Mouse (Mus musculus) ES-E14 (cell line): Measurements from ENCODE around the gene Plgrkt. TPM values are rescaled to one million over a fixed set of nuclear protein-coding genes. Genes with fewer than 3 reads are reported as not detected.

ENCODE experiments used
- DNase-seq: peaks from one replicate; pipeline ENCODE4 v3.0.0-alpha.2; 2013; ENCODE audit warnings: low read depth, low spot score
- H3K27ac ChIP-seq: 2 replicates; pipeline ENCODE4 v1.5.1; 2012; ENCODE audit warnings: low read depth, mild to moderate bottlenecking, low read length, moderate library complexity, mixed read lengths; ENCODE audit not compliant: poor library complexity, insufficient read depth, severe bottlenecking
- H3K36me3 ChIP-seq: 2 replicates; pipeline ENCODE4 v1.6.1; 2012; ENCODE audit warnings: mild to moderate bottlenecking, low read length, moderate library complexity, mixed read lengths; ENCODE audit not compliant: control insufficient read depth, poor library complexity, insufficient read depth, severe bottlenecking
- H3K4me1 ChIP-seq, 2 experiments: fragments of 150-350 bp in 1 of 2; sonication (generic) in 1 of 2; 2 replicates each; pipeline ENCODE4 v1.6.1; 2012; ENCODE audit warnings: low read length in 2 of 2, mild to moderate bottlenecking in 1 of 2, mixed read lengths in 1 of 2; ENCODE audit not compliant: control insufficient read depth in 2 of 2, insufficient read depth in 2 of 2, poor library complexity in 1 of 2
- H3K4me3 ChIP-seq, 2 experiments: fragments of 150-350 bp in 1 of 2; sonication (generic) in 1 of 2; 2 replicates each; pipeline ENCODE4 v1.5.1; 2012; ENCODE audit warnings: low read length in 2 of 2, low read depth in 1 of 2, mild to moderate bottlenecking in 1 of 2, mixed read lengths in 1 of 2; ENCODE audit not compliant: insufficient read depth in 1 of 2, poor library complexity in 1 of 2, severe bottlenecking in 1 of 2
- H3K9ac ChIP-seq: 2 replicates; pipeline ENCODE4 v1.6.1; 2012; ENCODE audit warnings: low read depth, mild to moderate bottlenecking, low read length, mixed read lengths; ENCODE audit not compliant: poor library complexity, insufficient read depth, severe bottlenecking
- H3K9me3 ChIP-seq: fragments of 150-350 bp; sonication (generic); 2 replicates; pipeline ENCODE4 v1.6.1; 2012; ENCODE audit warnings: low read depth, mild to moderate bottlenecking, low read length; ENCODE audit not compliant: control insufficient read depth, insufficient read depth
- CHD2 ChIP-seq: IDR thresholded peaks from 2 replicates; pipeline ENCODE4 v1.6.1; 2014; ENCODE audit warnings: mild to moderate bottlenecking, low read depth, low read length, inconsistent platforms
- HCFC1 ChIP-seq: IDR thresholded peaks from 2 replicates; pipeline ENCODE4 v1.6.1; 2012; ENCODE audit warnings: low read length, inconsistent platforms, borderline replicate concordance; ENCODE audit not compliant: insufficient read depth
- MAFK ChIP-seq: IDR thresholded peaks from 2 replicates; pipeline ENCODE4 v1.6.1; 2014; ENCODE audit warnings: mild to moderate bottlenecking, low read depth, low read length, inconsistent platforms; ENCODE audit not compliant: insufficient read depth
- ZC3H11A ChIP-seq: IDR thresholded peaks from 2 replicates; pipeline ENCODE4 v1.6.1; 2012; ENCODE audit warnings: low read depth, mild to moderate bottlenecking, inconsistent platforms, low read length, borderline replicate concordance
- ZNF384 ChIP-seq: IDR thresholded peaks from 2 replicates; pipeline ENCODE4 v1.6.1; 2012; ENCODE audit warnings: low read depth, low read length, inconsistent platforms
- in situ Hi-C, 2 experiments: fragments of 600-800 bp; cut with MboI; formaldehyde crosslinking; loops; one replicate each; pipeline ENCODE4 v1.15.1; 2025; ENCODE audit warnings: low sequenced_read_pairs in 2 of 2, inconsistent platforms in 1 of 2; ENCODE audit not compliant: unreplicated experiment in 2 of 2
- total RNA-seq: library from RNA; depleted of rRNA; stranded (reverse); fragments of 300-350 nt; gene quantifications from 2 replicates; pipeline ENCODE4 v1.2.3, GENCODE M21; 2012

Gene Plgrkt
- total RNA-seq, 1 experiment = 15.7 TPM

DNA sequence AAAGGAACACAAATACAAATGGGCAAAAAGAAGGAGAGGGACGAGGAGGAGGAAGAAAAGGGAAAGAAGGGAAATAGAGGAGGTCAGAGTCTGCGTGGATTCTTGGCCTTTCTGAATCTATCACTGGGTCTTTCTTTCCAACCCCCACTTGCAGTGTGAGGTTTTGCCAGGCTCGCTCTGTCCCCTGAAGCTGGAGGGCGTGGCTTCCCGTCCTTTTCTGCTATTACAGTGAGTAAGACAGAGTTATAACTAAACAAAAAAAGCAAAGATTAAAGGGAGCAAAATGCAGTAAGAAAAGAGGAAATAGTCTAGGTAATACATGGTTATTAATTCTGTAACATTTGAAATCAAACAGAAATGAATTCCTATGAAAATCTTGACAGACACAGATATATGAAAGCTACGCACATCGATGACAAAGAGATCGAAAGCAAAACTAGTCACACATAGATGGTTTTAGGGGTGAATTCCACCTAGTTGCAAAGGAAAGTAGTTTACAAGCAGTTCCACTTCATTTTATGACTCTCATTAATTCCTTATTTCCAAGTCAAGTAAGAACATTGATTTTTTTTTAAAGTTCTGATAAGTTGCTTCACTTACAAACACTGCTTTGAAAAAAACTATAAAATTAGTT is 43.7 kb downstream of the Plgrkt start:
- Histone ChIP-seq H3K4me1 (peaks cover 2 to 4% of the 10 kb centered on the region in 2 experiments; a peak in 1 of 4 replicates), H3K27ac (no peak overlapping the region), H3K4me3 (no peak overlapping the region), H3K36me3 (no peaks in the 10 kb centered on the region), H3K9ac (no peak overlapping the region), H3K9me3 (no peaks in the 10 kb centered on the region)
- DNase-seq = no peak
- no peak for TF ChIP-seq CHD2
- in situ Hi-C loops = no loop called here

DNA sequence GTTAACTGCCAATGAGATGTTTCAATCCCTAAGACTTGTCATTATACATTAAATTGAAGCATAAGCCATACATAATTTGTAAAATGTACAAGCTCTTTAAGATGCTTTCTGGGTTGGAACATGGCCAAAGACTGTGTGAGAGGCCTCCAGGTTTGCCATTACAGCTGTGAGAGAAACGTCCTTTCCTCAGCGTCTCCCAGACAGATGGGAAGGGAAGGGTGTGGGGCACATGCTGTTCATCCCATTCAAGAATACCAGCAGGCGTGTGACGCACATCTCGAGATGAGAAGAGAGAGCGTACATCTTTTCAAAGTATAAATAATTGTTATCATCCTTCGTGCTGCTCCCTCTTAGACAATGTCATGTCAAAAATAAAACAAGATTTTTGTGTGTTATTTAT is 54.5 kb downstream of the Plgrkt start:
- DNase-seq = no peak
- in situ Hi-C loops = no loop called here
- Histone ChIP-seq H3K27ac (no peak overlapping the region), H3K9me3 (no peaks in the 10 kb centered on the region), H3K9ac (no peak overlapping the region), H3K4me1 (no peaks in the 10 kb centered on the region), H3K36me3 (no peaks in the 10 kb centered on the region), H3K4me3 (no peak overlapping the region)
- TF ChIP-seq ZNF384 (no peak), MAFK (no peak), CHD2 (no peak), ZC3H11A (no peak), HCFC1 (no peak)

DNA sequence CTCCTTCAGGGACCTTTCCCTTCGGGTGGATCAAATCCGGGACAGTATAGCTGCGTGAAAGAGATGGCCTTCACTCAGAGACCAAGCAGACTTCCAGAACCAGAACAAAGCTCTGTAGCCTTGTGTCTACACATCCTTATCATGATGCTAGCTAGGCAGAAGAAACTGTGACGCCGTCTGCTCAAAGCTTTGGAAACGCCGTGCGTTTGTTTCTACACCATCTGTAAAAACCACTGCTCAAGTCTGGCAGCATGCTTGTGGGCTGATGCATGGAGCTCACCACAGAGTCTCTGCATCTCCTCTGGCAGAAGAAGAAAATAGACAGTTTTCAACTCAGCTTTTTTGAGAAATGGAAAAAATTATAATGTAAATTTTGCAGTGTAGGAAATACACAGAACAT is 55.4 kb downstream of the Plgrkt start:
- no peak overlapping the region for H3K9ac ChIP-seq
- no peaks in the 10 kb centered on the region for H3K4me1 ChIP-seq
- TF ChIP-seq ZNF384 (no peak), CHD2 (no peak), HCFC1 (no peak), ZC3H11A (no peak), MAFK (no peak)

DNA sequence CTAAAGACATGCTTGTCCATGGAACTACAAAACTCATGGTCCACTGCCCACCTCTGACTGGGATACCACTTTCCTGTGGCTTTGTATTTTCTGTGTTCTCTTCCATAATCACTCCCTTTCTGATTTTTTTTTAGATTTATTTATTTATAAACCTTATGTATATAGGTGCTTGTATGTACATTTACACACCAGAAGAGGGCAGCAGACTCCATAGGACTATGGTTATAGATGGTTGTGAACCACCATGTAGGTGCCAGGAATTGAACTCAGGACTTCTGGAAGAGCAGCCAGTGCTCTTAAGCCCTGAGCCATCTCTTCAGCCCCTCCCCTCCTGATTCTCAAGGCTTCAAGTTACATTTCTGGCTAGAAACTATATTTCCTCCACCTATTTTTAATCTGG is 58.4 kb downstream of the Plgrkt start:
- no peaks in the 10 kb centered on the region for H3K9me3 ChIP-seq
- no peaks in the 10 kb centered on the region for H3K36me3 ChIP-seq
- no peaks in the 10 kb centered on the region for H3K4me1 ChIP-seq
- no peak overlapping the region for H3K27ac ChIP-seq
- in situ Hi-C loops = no loop called here
- TF ChIP-seq MAFK = no peak
- no peak for DNase-seq
- no peak overlapping the region for H3K4me3 ChIP-seq
- no peak overlapping the region for H3K9ac ChIP-seq

More for the DNA sequence above, 55.4 kb downstream of the Plgrkt start:
- H3K9me3 ChIP-seq = no peaks in the 10 kb centered on the region
- no peak overlapping the region for H3K27ac ChIP-seq
- DNase-seq = no peak
- H3K4me3 ChIP-seq = no peak overlapping the region
- in situ Hi-C loops = no loop called here
- H3K36me3 ChIP-seq = no peaks in the 10 kb centered on the region

DNA sequence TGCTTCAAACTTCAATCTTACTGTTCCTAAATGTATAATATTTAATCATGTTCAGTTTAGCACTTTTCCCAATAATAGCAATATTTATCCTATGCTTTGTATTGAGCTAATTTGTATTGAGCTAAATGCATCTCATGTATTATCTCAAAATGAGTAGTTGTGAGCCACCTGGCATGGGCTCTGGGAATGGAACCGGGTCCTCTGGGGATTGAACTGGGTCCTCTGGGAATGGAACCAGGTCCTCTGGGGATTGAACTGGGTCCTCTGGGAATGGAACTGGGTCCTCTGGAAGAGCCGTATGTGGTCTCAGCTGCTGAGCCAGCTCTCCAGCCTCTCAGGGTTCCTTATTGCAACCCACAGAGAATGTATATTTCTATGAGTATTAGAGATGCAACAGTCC is 65.1 kb downstream of the Plgrkt start:
- Histone ChIP-seq H3K9ac (no peak overlapping the region), H3K9me3 (no peaks in the 10 kb centered on the region), H3K36me3 (no peaks in the 10 kb centered on the region), H3K27ac (no peak overlapping the region), H3K4me1 (no peaks in the 10 kb centered on the region), H3K4me3 (no peak overlapping the region)
- TF ChIP-seq ZNF384 (no peak), ZC3H11A (no peak), MAFK (no peak), HCFC1 (no peak), CHD2 (no peak)
- in situ Hi-C loops = no loop called here
- DNase-seq = no peak
